Mouse (Mus musculus) intestine, postnatal 0 days (tissue): Measurements from ENCODE around the gene Hs1bp3. TPM values are rescaled to one million over a fixed set of nuclear protein-coding genes. Genes with fewer than 3 reads are reported as not detected.
A peak's percentile ranks its signal among the peaks of the same experiment; 100 is the strongest.

ENCODE experiments used
- ATAC-seq: fragments of 200-750 bp; cut with Nextera tagmentation; 2 replicates; pipeline ENCODE4 v1.8.0; 2017; ENCODE audit warnings: mild to moderate bottlenecking, moderate TSS enrichment, moderate library complexity
- H3K27ac ChIP-seq: fragments of 300-500 bp; sonication (generic); 2 replicates; pipeline ENCODE4 v1.5.1; 2014; ENCODE audit warnings: mild to moderate bottlenecking, low read depth, low read length, moderate library complexity
- H3K27me3 ChIP-seq: fragments of 300-500 bp; sonication (generic); replicated peaks from 2 replicates; pipeline ENCODE4 v1.6.1; 2014; ENCODE audit warnings: low read length, mixed read lengths; ENCODE audit not compliant: control insufficient read depth, insufficient read depth
- H3K36me3 ChIP-seq: fragments of 300-500 bp; sonication (generic); 2 replicates; pipeline ENCODE4 v1.6.1; 2014; ENCODE audit warnings: mild to moderate bottlenecking, moderate library complexity; ENCODE audit not compliant: control insufficient read depth, insufficient read depth
- H3K4me1 ChIP-seq: fragments of 300-500 bp; sonication (generic); replicated peaks from 2 replicates; pipeline ENCODE4 v1.6.1; 2014; ENCODE audit warnings: antibody characterized with exemption, low read length, mixed read lengths; ENCODE audit not compliant: control insufficient read depth, insufficient read depth
- H3K4me2 ChIP-seq: fragments of 300-500 bp; sonication (generic); replicated peaks from 2 replicates; pipeline ENCODE4 v1.6.1; 2014; ENCODE audit warnings: low read depth, mild to moderate bottlenecking, moderate library complexity
- H3K4me3 ChIP-seq: fragments of 300-500 bp; sonication (generic); 2 replicates; pipeline ENCODE4 v1.5.1; 2014; ENCODE audit warnings: low read depth, low read length
- H3K9ac ChIP-seq: fragments of 300-500 bp; sonication (generic); 2 replicates; pipeline ENCODE4 v1.6.1; 2014; ENCODE audit warnings: mild to moderate bottlenecking, low read depth, low read length
- H3K9me3 ChIP-seq: fragments of 300-500 bp; sonication (generic); 2 replicates; pipeline ENCODE4 v1.6.1; 2016; ENCODE audit warnings: mixed run types; ENCODE audit not compliant: control insufficient read depth
- CTCF ChIP-seq: sonication (generic); IDR thresholded peaks from 2 replicates; pipeline ENCODE4 v1.5.1; 2016; ENCODE audit warnings: low read depth, mild to moderate bottlenecking, control low read depth, antibody characterized with exemption, moderate library complexity
- WGBS: fragments of 180-500 bp; shearing (Covaris S2); extraction: QIAGEN DNeasy Blood & Tissue Kit; methylation state at CpG from one replicate; pipeline ENCODE4 v1.1.7; 2014; 5-methylcytosine and 5-hydroxymethylcytosine counted together
- polyA plus RNA-seq: library from polyadenylated mRNA; unstranded; fragments of >200 nt; fragmentation: Nextera tagmentation; extraction: Ambion mirVana; gene quantifications from 2 replicates; pipeline ENCODE4 v1.2.1, GENCODE M21; 2015

Gene Hs1bp3
- polyA plus RNA-seq, 1 experiment from 2014 or later = 20.5 TPM

- no peak for TF ChIP-seq CTCF
- Histone ChIP-seq H3K9ac (no peak overlapping the region), H3K27ac (no peak overlapping the region), H3K4me1 (0 out of 2 replicates have a peak, but pooled peaks cover 6% of the 10 kb centered on the region), H3K36me3 (no peaks in the 10 kb centered on the region), H3K4me3 (no peak overlapping the region), H3K4me2 (no peak overlapping the region), H3K9me3 (no peaks in the 10 kb centered on the region), H3K27me3 (no peaks in the 10 kb centered on the region)
- 57% methylated on average over 7 of the region's 7 CpGs for WGBS
- no peak for ATAC-seq
Observed at GRCm38 (mm10) chr12:8362400-8362799, 49.2 kb downstream of the Hs1bp3 start.

GRCm38 (mm10) chr12:8364321-8364838 is 51.1 kb downstream of the Hs1bp3 start:
- ATAC-seq = no peak
- Histone ChIP-seq H3K27ac (no peak overlapping the region), H3K9me3 (no peaks in the 10 kb centered on the region), H3K4me1 (0 out of 2 replicates have a peak, but pooled peaks cover 6% of the 10 kb centered on the region), H3K36me3 (no peaks in the 10 kb centered on the region), H3K27me3 (no peaks in the 10 kb centered on the region), H3K4me2 (no peak overlapping the region), H3K9ac (no peak overlapping the region), H3K4me3 (no peak overlapping the region)
- WGBS = 69% methylated on average over 6 of the region's 6 CpGs
- TF ChIP-seq CTCF = no peak

DNA sequence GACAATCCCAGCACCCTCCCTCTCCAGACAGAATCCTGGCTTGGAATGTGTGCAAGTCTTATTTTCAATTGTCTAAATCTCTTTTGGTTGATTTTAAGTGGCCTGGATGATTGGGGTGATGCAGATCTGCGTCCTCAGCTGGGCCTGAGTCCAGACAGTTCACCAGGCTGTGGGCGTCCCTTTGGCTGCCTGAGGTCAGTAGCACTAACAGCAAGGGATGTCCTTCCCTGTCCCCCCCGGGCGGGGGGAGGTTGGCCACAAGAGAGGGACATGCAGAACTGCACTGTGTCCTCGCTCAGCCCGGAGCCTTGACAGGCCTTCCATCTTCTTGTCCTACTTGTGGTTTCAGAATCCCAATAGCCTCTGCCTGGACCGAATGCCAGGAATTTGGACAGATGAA is 52.1 kb downstream of the Hs1bp3 start:
- H3K27ac ChIP-seq = no peak overlapping the region
- no peak for TF ChIP-seq CTCF

GRCm38 (mm10) chr12:8365905-8366576 is 52.8 kb downstream of the Hs1bp3 start:
- Histone ChIP-seq H3K36me3 (no peaks in the 10 kb centered on the region), H3K4me2 (no peak overlapping the region), H3K4me1 (peaks cover 6% of the 10 kb centered on the region; the same call in 1 of the 2 replicates), H3K9ac (no peak overlapping the region), H3K9me3 (no peaks in the 10 kb centered on the region), H3K4me3 (no peak overlapping the region), H3K27ac (no peak overlapping the region), H3K27me3 (no peaks in the 10 kb centered on the region)
- ATAC-seq = no peak
- no peak for TF ChIP-seq CTCF
- WGBS = 49% methylated on average over 5 of the region's 5 CpGs

More for the DNA sequence above, 52.1 kb downstream of the Hs1bp3 start:
- H3K27me3 ChIP-seq = no peaks in the 10 kb centered on the region
- no peaks in the 10 kb centered on the region for H3K9me3 ChIP-seq
- no peak overlapping the region for H3K4me2 ChIP-seq
- ATAC-seq = no peak
- no peak overlapping the region for H3K4me3 ChIP-seq
- 0 out of 2 replicates have a peak, but pooled peaks cover 6% of the 10 kb centered on the region for H3K4me1 ChIP-seq
- 77% methylated on average over 7 of the region's 7 CpGs for WGBS
- H3K9ac ChIP-seq = no peak overlapping the region
- H3K36me3 ChIP-seq = no peaks in the 10 kb centered on the region

DNA sequence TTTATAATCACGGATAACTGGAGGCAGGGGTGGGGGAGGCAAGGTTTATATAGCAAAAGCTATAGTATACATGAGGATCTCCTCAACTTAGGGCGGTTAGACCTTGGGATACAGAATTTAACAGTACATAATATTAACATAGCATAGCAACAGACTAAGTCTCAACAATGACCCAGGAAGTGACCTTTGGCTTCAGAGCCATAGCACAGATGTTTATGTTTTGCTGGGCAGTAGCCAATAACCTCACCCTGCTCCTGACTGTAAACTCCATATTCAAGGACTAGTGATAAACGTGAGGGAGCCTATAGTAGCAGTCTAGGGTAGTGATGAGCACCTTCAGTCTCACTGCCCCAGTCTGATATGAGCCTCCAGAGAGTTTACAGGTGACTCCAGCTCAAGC is 53.5 kb downstream of the Hs1bp3 start:
- TF ChIP-seq CTCF = no peak
- H3K36me3 ChIP-seq = no peaks in the 10 kb centered on the region
- H3K4me2 ChIP-seq = no peak overlapping the region
- H3K9ac ChIP-seq = no peak overlapping the region
- H3K27ac ChIP-seq = 0 out of 2 replicates have a peak overlapping the region, but pooled peaks have one; percentile 17
- H3K9me3 ChIP-seq = no peaks in the 10 kb centered on the region
- H3K4me1 ChIP-seq = peaks cover 10% of the 10 kb centered on the region; the same call in 1 of the 2 replicates
- peak; percentile 73 for ATAC-seq
- H3K27me3 ChIP-seq = no peaks in the 10 kb centered on the region
- no peak overlapping the region for H3K4me3 ChIP-seq
- WGBS = 41% methylated on average over 3 of the region's 3 CpGs

DNA sequence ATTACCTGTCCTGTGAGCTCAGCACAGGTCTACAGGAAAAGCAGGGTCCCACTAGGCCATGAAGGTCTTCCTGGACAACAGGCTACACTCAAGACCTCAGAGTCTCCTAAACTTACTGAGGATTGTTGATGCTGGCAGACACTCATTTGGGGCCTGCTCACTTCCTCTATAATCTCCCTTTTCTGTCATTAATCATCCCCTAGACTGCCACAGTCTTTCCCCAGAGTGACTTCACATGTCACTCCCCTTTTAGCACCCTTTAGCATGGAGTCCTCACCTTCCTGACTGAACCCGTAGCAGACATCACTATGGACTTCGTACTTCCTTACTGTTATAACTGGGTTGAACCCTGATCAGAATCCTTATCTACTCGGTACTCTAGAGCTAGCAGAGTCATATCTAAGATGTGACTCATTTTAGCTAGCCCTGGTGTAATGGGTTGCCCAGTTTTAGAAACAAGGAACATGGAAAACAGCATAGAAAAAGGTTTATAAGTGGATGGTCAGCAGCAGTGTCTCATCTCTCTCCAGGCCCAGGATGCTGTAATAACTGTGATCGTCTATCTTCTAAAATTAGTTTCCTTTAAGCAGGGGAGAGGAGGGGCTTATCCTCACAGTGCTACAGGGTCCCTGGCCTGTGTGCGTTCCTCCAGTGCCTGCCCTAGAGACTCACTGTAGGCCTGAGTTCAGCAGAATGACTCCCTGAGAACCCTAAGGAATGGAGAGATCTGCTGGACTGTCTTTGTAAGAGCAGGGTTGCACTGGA is 58.7 kb downstream of the Hs1bp3 start:
- no peak for TF ChIP-seq CTCF
- no peaks in the 10 kb centered on the region for H3K9me3 ChIP-seq
- no peak overlapping the region for H3K9ac ChIP-seq
- no peaks in the 10 kb centered on the region for H3K36me3 ChIP-seq
- no peak overlapping the region for H3K4me3 ChIP-seq
- peaks cover 13% of the 10 kb centered on the region; the same call in 1 of the 2 replicates for H3K4me1 ChIP-seq
- H3K27ac ChIP-seq = peak overlapping the region; percentile 92
- no peaks in the 10 kb centered on the region for H3K27me3 ChIP-seq
- WGBS = 21% methylated on average over 5 of the region's 5 CpGs
- H3K4me2 ChIP-seq = no peak overlapping the region; the same call in 1 of the 2 replicates
- ATAC-seq = peak; percentile 97
